Mouse (Mus musculus): ENCODE data around the gene Vcp.

Gene Vcp

DNA sequence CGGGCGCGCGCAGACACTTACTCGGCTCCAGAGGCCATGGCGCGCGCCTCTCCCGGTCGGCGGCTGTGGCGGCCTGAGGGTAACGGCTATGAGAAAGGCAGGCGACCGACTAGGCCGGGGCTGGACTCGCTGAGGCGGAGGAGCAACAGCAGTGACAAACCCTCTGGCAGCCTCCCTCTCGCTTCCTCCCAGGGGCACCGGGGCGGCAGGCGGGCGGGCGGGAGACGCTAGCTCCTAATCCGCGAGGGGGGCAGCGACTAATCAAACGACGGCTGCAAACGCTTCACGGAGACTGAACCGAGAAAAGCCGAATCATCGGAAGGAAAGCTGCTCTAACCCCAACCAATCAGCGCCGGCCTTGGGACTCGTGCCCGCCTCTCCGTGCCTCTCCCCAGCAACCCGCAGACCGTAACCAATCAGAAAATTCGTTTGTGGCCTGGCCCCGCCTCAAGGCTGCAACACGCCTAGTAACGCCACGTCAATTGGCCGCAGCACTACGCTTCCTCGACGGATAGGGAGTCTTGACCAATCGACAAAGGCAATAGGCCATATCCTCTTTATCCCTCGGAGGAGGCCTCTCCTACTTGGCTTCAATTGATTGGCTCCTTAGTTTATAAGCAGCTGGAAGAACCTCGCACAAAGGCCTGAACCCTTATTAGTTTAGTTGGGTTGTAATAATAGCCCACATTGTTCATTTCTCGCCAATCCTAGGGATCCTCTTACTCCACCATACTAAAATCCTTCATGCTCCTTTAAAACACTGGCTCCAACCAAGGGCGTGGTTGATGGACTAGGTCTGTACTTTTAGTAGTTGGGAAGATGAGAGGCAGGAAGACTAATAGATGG is at the start of gene Vcp:
Vcp (minus strand) TSS at position 367 of the 846 bp plus-strand sequence.
- peak; percentile 99 for DNase-seq (ENCODE audit: low spot score)

DNA sequence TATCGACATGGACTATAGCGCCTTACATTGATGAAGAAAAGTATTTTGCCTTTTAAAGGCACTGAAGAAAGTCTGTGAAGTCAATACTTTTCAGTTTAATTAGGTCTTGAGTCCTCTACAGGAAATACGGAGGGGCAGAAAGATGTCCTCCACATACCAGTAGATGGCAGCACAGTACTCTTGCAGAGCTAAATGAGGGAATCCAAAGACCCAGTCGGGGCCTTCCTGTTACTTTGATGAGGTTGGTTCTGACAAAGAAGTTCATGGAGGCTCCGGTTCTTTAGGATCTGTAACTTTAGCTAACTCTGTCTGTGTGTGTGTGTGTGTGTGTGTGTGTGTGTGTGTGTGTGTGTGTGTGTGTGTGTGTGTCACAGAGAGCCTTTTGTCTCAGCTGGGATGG is 46.9 kb upstream of the Vcp start:
- peak; percentile 79 for DNase-seq (ENCODE audit: low spot score)

DNA sequence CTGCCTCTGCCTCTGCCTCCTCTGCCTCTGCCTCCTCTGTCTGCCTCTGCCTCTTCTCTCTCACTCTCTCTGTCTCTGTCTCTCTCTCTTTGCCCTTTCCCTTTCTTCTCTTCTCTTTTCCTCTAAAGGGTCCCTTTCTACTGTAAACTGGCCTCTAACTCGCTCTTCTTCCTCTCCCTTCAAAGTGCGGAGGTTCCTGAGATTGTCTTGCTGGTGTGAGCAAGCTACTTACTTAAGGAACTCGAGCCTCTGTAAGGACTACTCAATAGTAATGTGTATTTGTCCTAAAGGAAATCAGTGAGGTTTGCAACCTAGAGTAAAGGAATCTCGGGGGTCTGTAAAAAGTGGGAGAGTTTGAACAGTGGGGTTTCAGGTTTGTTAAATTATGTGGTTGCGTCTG is 46.3 kb upstream of the Vcp start:
- DNase-seq (ENCODE audit: low spot score) = no peak

DNA sequence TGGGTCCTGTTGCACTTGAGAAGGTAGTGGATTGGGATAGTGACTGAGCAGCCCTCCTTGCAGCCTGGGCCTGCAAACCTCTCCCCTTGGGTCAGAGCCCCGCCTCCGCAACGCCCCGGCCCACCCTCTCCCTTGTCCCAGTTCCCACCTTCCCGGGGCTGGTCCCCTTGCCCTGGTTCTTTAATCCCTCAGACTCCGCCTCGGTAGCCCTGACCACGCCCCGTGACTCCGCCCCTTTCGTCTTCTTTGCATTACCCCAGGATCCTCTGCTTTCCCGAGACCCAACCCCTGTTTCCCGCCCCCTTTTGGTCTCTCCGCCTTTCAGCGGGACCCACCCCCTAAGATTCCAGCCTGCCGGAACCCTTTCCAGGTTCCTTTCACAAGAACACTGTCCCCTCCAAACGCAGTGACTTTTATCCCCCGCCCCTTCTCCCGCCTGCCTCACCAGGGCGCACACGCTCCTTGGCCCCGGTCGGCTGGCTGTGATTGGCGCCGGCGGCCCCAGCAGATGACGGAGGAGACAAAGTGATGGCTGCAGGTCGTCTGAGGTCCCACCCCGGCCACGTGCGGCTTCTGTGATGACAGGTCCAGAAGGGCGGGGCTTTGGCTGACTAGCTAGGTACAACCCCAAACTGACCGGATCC is 45.5 kb upstream of the Vcp start, which contains the start of gene Fam214b:
Fam214b (minus strand) TSS at position 562 of the 644 bp plus-strand sequence.
- peak; percentile 100 for DNase-seq (ENCODE audit: low spot score)

DNA sequence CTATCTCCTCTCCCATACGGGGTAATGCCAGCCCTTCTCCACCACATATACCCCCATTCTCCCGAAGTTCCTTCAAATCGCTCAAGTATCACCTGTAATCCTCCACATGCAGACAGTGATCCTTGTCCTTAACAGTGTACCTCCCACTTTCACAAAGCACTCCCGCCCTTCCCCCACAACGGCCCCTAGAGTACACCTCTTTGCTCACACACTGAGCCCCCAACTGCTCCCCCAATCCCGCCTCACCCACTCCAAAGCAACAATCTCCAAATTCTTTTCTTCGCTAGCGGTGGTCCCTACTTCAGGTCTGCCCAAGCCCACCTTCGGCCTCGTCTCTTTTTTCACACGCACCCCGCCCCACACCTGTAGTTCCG is 45.0 kb upstream of the Vcp start:
- no peak for DNase-seq (ENCODE audit: low spot score)

DNA sequence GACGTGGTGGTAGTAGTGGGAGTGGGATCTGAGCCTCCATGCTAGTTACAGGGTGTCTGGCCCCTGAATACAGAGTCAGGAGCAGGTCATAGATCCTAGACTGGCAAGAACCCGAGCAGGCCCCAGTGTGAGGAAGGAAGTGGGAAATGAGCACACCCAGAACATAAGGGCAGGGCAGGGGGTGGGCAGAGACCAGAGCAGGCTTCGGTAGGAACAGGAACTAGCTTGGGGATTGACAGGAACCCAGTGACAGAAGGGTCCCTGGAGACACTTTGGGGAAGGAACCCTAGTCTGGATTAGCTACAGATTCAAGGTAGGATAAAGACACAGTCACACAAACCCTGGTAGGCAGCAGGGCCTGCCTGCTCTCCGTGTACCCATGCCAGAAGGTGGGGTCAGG is 44.4 kb upstream of the Vcp start:
- DNase-seq (ENCODE audit: low spot score) = peak; percentile 31

DNA sequence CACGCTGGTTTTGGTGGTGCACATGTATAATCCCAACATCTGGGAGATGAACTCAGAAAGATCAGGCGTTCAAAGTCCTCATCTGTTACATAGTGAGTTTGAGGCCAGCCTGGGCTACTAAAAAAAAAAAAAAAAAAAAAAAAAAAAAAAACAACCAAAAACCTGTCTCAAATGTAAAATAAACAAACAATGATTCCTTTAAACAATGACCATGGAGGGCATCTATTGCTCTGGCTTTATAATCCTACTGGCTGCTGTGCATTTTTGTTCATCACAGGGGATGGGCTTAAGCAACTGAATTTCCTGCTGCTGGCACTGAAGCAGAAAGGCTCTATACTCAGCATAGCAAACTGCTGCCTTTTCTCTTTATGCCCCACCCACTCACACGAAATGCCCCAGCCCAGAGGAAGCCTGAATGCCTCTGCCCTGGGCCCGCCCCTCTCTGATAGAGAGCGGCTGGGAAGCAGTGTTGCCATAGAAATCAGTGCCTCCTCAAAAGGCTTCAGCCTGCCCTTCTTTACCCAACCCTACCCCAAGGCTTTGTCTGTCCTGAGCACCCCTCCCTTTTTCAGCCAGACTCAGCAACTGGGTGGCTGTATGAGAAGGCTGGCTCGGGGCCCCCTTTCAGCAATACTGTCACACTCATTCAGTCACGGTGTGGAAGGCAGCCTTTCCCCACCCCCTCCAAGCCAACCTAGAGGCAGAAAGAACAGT is 43.5 kb upstream of the Vcp start:
- peak; percentile 70 for DNase-seq (ENCODE audit: low spot score)

DNA sequence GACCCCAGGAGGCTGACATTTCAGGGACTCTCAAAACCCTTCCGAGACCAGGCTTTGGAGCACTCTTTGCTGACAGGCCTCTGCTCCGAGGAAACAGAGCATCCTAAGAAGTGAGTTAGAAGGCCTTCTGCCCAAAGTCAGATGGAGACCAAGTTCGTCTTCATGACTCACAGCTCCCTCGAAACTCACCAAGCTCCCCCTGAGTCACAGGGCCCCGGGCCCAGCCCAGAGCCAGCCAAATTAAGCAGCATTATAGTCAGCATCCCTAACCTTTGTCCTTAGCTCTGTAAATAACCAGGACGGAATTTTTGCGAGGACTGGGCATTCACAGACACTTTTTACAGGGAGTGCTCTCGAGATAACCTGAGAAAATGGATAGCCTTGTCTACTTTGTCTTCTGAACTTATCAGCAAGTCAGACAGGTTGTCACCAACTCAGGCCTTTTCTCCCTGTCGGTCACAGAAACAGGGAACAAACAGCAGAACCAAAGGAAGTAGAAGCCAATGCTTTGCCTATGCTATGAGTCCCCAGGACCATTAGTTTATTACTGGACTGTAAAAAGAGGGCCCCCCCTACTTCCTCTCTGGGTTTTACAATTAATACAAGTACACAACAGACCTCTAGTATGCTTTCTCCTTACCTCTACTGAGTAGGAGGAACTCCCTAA is 40.7 kb upstream of the Vcp start:
- DNase-seq (ENCODE audit: low spot score) = no peak

DNA sequence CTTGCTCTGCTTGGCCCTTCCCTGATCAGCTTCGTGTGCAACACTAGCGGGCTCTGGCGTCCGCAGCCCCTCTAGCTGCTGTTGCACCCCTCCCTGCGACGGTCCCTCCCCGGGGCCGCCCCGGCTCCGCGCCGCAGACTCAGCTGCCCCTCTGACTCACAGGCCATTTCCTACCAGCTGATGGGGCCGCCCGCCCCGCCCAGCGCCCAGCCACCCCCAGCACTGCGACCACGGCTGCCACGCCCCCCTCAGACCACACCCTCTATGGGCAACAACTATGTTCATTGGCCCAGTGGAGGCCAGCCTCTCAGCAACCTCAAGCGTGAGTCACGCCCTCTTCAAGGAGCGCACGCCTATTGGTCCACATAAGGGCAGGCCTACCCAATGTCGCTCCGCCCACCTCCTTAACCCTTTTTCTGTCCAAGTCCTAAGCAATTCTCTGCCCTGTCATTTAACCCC is 39.8 kb upstream of the Vcp start:
- DNase-seq (ENCODE audit: low spot score) = peak; percentile 97

DNA sequence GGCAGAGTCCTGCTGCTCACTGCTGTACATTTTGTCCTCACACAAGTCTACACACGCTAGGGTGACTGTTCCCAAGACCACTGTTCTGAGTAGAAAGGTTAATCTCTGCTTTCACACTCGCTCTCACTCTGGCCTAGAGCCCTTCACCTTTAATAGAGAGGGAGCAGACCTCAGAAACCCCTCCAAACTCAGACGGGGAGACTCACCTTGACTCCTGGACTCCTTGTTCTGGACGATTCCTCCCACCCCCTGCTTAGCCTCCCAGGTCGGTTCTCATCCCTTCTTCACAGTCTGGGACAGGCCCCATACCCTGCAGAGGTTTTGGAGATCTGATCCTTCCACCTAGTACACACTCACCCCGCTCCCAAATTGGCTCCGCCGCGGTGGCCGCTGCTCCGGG is 39.3 kb upstream of the Vcp start:
- DNase-seq (ENCODE audit: low spot score) = no peak

DNA sequence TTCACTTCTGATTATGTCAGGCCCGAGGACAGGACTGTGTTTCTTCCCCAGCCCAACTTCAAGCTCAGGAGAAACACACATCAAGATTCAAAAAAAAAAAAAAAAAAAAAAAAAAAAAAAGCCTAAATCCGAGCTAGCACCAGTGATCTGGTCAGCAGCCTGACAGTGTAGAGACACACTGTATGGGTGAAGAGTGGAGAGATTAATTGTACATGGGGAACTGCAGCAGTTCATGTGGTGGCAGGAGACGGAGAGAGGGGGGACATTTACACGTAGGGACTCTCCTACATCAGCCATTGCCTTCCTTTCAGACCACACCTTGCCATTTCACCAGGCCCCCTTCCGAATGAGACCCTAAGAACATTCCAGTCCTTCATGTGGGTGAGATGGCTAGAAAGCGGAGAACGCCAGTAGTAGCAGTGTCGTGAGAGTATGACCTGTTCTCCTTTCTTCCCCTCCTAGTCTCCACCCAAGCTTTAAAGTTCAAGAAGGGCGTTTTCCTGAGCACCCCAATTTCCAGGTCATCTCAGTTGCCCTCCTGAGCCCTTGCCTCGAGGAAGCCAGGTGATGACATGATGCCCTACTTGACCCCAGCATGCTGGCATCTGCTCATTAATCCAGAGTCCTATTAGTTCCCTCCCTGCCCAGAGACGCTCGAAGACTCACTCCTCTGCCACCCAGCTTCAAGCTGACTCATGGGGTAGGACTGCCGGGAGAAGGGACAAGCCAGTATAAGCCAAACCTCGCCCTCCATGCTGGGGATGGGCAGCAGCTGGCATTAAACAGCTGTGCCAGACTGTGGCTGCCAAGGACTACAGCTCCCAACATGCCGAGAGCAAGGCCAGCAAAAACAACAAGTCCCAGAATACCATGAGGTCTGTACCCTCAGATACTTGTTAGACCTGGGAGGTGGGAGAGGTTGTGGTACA is 38.5 kb upstream of the Vcp start:
- peak; percentile 65 for DNase-seq (ENCODE audit: low spot score)

DNA sequence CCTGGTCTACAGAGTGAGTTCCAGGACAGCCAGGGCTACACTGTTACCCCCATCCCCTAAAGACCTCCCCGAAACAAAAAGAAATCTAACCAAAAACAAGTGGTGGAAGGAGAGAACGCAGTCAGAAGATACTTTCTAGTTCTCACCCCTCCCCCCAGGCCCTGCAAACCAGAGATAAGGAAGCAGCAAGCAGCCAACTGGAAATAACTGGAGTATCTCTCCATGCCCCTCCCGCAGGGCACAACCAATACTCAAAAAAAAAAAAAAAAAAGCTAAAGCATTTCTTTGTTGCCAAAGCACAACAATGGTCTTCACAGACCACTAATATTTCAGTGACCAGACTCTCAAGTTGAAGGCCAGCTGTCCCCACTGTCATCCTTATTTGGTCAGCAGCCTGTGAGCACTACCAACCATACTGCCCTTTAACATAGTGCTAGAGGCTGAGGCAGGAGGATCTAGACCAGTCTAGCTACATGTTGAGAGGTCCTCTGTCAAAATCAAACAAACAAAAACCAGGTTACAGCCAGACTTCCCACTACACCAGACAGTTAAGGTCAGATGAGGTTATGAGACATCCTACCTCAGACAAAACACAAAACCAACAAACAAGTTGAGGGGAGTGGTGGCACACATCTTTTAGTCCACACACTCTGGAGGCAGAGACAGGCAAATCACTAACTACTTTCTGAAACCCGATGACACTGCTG is 37.7 kb upstream of the Vcp start:
- DNase-seq (ENCODE audit: low spot score) = no peak

DNA sequence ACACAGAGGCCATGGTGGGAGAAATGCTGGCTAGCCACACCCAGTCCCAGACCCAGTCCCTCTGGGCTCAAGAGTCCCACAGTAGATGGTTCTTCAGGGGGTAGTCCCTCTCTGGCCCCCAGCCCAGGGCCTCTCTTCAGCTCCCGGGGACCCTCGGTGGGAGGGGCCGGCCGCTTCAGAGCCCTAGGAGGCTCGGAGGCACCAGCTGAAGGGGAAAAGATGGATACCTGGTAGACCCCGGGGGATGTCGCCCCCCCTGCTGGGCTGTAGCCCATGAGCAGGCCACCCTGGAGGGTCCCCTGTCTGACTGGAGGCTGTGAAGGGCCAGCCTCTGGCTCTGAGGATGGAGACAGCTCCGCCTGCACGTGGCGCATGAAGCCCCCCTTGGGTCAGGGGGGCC is 36.0 kb upstream of the Vcp start:
- DNase-seq (ENCODE audit: low spot score) = no peak

DNA sequence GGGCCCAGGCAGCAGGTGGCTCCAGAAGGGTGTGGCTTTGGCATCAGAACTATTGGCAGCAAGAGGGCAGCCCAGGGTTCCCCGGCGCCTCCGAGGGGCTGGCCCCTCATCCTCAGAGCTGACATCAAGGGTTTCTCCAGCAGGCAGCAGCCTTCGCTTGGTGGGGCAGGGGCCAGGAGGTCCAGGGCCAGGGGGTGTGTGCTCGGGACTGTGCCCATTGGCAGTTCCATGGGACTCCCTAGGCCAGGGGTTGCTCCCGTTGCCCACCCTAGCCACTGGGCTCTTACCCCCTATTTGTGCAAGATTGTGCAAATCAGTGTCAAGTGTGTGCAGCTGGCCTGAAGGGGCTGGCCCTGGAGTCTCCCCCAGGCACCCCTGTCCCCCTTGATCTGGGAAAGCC is 35.5 kb upstream of the Vcp start:
- no peak for DNase-seq (ENCODE audit: low spot score)

DNA sequence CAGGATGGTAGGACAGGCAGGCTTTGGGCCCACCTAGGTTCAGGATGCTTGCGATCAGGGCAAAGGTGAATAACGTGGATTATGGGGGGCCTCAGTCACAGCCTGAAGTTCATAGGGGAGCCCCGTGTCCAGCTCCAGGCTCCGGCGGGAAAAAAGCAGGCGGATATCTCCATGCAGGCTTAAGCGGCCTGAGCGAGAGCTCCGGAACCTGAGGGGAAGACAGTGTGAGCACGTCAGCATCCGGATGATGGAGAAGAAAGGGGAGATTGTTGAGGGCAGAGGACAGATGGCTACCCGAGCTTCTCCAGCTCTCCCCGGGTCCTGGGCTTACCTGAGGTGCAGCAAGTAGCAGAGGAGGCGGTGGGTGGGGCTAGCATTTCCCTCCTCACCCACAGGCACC is 33.2 kb upstream of the Vcp start:
- DNase-seq (ENCODE audit: low spot score) = no peak

DNA sequence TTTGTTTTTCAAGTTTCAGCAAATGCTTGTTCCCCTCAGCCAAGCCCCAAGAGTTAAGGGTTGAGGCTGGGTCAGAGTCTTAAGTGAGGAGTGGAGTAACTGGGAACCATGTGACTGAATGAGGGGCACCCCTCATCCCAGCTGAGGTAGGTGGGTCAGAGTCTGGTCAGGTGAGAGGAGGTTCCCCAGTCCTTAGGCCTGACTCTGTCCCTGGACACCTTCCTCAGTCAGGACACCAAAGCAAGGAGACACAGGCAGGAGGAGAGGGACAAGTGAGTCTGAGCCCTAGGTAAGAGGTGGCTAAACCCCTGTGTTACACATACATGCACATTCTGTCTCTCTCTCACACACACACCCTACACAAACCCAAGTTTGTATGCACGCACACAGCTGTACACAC is 32.2 kb upstream of the Vcp start:
- no peak for DNase-seq (ENCODE audit: low spot score)

DNA sequence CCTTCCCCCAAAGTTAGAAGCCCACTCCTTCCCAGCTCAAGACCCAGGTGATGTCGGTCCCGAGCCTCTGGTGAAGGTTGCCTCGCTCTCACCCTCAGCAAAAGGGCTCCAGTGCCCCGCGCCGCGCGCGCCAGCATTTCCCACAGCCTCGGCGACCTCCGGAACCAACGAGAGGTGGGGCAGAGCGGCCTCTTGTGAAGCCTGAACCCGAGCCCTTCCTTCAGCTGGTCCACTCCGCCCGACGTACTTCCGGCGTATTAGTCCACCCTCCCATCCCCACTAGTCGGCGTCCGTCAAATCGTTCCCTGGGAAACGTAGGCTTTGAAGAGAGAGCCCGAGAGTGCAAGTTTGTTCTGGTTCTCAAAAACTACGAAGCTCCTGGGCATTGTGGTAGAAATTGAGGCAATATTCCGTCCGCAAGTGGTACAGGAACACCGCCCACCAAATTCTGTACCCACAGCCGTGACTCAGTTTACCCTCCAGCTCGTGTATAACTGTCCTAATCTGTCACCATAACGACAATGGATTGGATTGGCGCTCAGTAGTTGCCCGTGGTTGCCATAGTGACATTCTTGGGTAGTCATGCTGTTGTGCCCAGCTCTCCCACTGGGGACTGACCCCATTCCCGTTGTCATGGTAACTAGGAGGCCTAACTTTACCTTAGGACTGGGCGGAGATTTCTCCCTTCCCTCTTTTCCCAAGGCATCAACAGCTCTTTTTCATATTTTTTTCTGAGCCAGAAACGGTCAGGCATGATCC is 31.1 kb upstream of the Vcp start, which contains the start of gene Stoml2:
Stoml2 (minus strand) TSS at position 474 of the 759 bp plus-strand sequence.
- DNase-seq (ENCODE audit: low spot score) = peak; percentile 93

DNA sequence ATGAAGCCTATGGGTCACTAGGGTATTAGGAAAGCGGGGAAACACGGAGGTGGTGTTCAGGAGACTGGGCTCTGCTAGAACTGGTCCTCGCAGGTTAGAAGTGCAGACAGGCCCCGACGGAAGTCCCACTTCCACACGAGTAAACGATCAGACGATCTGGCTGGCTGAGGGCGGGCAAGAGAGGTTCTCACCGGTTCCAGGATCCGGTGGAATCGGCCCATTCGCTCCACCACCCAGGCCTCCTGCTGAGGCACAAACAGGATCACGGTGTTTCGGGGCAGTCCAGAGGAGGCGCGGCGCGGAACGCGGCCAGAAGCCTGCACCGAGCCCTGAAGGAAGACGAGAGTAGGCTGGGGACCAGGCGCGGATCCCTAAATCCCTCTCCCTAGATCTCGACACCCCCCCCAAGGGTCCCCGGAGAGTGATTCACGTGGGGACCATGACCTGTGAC is 30.5 kb upstream of the Vcp start:
- DNase-seq (ENCODE audit: low spot score) = peak; percentile 52

DNA sequence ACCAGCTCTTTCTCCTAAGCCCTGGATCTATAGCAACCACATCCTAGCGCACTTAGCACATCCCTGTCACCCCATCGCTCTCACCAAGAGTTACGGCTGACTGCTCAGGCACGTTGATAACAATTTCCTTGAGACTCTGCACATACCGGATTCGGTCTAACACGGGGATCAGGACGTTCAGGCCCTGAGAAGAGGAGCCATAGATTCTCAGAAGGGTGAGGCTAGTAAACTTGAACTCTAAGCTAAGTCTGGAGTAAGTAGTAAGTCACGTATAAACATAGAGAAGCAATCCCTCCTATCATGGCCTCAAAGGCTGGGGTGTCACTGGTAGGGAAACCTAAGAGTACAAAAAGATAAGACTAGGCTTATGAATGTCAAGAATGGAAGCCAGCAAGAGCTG is 30.0 kb upstream of the Vcp start:
- no peak for DNase-seq (ENCODE audit: low spot score)

DNA sequence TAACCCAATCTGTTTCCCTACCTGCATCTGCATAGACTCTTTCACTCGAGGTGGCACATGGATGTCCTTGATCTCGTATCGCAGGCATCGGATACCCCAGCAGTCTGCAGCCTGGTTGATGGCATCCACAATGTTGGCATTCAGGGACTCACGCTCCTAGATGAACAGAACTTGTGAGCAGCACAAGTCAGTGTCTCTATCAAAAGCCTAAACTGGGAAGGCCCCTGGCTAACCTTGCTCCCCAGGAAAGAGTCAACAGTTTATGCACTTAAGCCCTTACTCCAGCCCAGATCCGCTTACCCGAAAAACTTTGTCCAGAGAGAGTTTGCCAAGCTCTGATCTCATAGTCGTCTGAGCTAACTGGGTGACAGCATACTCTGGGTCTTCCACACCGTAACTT is 29.4 kb upstream of the Vcp start:
- DNase-seq (ENCODE audit: low spot score) = no peak

All from urinary bladder, postnatal 14 days (tissue).